Mouse (Mus musculus) spleen, postnatal 36 days (tissue): ENCODE data around the gene Lifr.

Experiments used
- DNase-seq, 2 experiments: peaks; one replicate each; pipeline ENCODE4 v3.0.0; 2022; ENCODE audit warnings: low spot score in 2 of 2, mixed read lengths in 1 of 2

Lifr gene

GRCm38 (mm10) chr15:7090211-7090765 lies at the start of gene Lifr:
Lifr (plus strand) TSS chr15:7090614.
- no peak for DNase-seq

DNA sequence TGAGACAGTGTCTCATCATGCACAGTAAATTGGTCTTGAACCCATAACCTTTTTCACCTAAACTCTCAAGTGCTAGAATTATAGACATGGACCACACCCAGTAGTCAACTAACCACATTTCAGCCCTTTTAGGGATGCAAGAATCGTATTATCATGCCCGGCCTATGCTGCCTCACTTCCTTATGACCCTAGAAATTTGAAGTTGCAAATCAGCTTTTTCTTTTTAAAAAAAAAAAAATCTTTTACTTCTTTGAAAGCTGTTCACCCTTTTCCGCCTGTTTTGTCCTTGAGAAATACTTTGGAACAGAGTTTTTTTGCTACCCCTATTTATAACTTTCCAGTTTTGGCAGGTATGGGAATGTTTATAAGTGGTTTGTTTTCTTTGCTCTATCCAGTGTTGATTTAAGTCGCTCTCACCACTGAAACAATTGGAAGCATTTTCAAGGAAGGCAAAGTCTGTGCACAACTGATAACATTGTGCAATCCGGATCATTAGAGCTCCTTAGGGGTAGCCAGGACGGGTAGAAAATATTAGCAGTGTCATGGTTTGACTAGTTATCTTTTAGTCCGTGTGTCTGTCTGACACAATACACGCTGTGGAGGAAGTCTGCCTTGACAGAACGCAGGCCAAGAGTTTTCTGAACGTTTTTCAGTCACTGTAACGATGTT lies 46.2 kb upstream of the Lifr start:
- no peak for DNase-seq

DNA sequence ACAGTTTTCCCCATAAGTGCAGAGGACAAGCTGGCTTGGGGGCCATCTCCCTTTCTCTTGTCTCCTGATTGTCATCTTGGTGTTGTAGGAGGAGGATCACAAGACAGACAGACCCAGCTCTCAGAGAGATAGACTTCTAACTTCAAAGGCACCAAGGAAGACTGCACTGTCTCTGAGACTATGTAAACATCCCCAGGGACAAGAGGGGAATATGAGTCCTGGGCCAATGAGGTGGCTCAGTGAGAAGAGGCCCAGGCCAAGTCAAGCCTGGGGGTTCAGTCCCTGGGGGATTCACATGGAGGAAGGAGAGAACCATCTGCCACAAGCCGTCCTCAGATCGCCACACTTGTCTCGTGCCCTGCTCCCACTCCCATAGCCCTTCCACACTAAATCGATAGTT lies 45.4 kb upstream of the Lifr start:
- DNase-seq, result no peak

- DNase-seq, result no peak
Observed at GRCm38 (mm10) chr15:7047931-7048330, 42.5 kb upstream of the Lifr start.

DNA sequence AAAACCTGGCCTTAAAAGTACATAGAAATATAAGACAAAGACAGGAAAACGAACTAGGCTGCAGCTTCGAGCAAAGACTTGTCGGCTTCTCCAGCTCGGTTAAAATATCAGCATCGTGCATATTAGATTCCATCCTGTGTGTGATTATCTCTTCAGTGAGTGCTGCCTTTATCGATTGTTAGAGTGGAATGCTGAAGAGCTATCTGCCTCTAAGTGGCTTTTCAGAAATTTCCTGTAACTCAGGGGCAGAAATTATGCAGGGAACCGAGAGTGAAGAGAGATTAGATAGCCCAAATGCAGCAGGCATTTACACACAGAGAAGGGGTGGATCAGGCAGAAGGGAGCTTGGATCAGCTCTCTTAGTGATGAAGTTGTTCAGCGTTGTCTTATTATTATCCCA lies 41.5 kb upstream of the Lifr start:
- no peak for DNase-seq

DNA sequence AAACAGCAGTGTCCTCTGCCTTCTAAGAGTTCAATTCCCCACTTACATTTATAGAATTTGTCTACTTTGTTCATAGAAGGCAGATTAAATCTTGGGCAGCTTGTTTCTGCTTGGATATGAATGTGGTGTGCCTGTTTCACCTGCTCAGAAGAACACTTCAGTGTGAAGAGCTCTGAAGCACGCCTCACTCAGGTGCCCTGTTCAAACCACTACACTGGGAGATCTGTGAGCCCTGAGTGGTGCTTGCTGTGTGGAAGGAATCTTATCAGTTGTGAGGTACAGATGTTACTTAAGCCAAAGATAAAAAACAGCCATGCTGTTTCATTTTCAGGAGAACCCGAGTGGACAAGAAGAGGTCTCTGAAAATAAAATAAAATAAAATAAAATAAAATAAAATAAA lies 38.7 kb upstream of the Lifr start:
- no peak for DNase-seq

DNA sequence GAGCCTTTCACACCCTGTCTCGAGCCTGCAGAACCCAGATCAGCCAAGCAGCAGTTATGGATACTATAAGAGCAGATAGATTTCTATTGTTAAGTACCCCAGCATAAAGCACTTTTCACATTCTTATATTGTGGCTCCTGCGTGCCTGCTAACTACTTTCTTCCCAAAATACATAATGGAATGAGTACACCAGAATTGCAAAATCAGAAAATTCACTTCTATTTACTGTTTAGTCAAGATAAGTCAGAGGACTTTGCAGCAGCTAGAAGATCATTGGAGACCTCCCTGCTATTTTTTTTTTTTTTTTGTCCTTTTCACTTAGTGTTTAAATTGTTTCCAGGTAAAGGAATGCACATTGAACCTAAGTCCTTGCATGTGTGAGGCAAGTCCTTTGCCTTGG lies 38.3 kb upstream of the Lifr start:
- DNase-seq, result no peak

GRCm38 (mm10) chr15:7056851-7057250 lies 33.6 kb upstream of the Lifr start:
- no peak for DNase-seq

DNA sequence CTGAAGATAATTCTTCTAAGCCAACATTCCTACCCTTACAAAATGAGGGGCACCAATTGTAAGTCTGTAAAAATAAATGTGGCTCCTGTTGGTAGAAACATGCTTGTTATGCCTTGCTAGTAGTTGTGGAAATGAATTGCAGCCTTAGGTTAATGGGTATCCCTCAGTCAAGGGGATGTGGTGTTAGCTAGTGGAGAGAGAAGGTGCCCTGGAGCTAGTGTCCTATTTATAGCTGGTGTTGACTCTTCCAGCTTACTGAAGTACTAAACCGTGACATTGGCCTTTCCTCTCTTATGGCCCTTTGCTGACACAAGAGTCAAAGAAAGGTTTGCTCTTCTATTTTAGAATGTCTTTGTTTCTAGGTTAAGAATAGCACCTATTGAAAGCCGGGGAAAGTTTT lies 29.9 kb upstream of the Lifr start:
- DNase-seq, result no peak

GRCm38 (mm10) chr15:7061995-7062697 lies 28.3 kb upstream of the Lifr start:
- DNase-seq, result no peak

DNA sequence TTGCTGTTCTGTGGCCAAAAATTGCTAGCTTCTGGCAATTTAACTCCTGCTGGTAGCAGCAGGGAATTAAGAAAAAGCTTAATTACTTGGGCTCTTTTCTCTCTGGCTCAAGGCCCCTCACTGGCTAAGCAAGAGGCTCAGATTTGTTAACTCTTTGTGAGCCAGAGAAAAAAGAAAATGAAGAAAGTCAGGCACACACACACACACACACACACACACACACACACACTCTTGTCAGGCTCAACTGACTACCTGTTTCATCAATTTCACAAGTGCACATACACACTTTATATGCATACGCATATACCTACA lies 27.8 kb upstream of the Lifr start:
- DNase-seq, result no peak

GRCm38 (mm10) chr15:7063521-7064240 lies 26.7 kb upstream of the Lifr start:
- no peak for DNase-seq

DNA sequence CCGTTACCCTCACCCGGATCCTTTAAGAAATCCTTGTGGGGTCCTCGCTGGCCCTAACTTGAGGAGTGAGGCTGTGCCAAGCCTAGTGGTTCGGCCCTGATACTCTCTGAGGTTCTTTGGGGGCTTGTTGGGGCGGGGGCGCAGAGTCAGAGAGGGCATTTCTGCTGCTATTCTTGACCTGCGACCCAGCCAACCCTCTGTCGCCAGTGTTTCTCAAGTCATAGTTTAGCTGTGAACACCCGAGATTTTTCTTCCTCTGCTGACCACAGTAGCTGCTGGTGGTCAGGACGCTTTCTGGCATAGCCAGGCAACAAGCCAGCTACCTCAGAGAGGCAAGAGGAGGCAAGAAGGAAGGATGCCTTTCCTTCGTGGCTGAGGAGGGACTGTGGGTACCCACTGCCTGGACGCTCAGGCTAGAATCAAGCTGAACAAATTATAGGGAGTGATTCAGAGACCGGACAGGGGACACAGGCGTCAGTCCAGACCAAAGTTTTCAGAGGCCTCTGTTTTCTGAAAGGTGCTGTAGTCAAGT lies 25.4 kb upstream of the Lifr start:
- no peak for DNase-seq

- DNase-seq, result no peak
Observed at GRCm38 (mm10) chr15:7065624-7066023, 24.8 kb upstream of the Lifr start.

DNA sequence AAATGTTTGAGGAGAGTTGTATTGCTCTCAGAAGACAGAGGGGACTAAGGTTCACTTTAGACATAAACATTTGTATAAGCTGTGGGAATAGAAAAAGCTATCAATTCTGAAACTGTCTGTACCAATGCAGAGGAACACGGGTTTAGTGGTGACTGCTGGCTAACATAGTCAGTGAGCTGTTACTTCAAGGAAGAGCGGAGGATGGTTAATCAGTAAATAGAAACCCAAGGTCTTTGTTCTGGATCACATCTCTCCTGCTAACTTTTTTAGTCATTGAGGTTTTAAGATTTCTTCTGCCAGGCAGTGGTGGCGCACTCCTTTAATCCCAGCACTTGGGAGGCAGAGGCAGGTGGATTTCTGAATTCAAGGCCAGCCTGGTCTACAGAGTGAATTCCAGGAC lies 23.7 kb upstream of the Lifr start:
- DNase-seq, result no peak

DNA sequence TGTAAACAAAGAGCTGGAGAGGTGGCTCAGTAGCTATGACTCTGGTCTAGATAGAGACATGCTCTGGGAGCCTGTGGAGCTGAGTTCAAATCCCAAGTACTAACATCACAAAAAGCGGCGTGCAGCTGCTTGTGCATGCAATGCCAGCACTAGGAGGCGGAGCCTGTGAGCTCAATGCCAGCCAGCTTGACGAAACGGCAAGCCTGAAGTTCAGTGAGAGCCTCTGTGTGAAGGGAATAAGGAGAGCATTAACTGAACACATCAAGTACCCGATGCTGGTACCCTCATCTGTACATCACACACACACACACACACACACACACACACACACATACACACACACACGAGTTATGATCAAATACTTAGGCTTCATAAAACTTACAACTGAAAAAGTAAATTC lies 21.0 kb upstream of the Lifr start:
- DNase-seq, result no peak

DNA sequence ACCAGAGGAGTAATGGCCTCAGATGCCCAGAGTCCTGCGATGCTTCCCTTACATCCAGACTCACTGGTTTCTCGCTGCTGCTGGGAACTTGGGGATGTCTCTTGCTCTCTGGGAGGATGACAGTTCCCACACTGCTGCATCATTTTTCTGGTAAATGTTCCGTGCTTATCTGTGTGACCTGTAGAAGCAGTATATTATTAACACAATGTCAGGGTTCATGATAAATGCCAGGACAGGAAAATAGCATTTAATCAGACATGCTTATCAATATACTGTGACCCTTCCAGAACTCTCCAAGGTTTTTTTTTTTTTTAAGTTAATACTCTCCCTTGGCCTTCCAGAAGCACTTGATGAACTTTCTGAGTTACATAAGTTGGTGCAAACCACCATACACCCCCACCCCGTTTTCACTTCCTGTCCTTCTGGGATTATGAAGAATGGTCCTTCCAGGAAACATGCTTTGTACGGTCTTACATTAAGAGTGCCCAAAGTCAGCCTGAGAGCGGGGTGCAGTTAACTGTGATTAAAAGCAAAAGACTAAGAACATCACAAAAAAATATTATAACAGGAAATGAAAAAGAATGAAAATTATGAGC lies 20.1 kb upstream of the Lifr start:
- DNase-seq, result no peak

DNA sequence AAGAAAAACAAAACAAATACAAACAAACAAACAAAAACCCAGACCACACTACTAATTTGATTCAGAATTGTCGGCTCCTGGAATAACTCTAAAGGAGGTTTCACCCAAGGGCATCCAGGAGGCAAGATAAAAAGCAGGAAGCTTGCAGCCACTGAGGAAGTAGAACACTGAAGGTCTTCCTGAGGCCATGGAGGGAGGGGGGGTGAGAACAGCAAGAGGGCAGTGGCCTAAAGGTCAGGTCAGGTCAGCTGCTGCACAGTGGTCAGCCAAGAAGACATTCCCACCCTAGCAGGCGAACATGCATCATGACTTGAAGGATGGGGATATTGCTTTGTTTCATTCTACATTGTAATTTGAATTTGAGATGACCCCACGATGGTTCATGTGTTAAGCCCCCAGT lies 17.1 kb upstream of the Lifr start:
- no peak for DNase-seq

- no peak for DNase-seq
Observed at GRCm38 (mm10) chr15:7075185-7075584, 15.2 kb upstream of the Lifr start.

GRCm38 (mm10) chr15:7078356-7078755 lies 12.1 kb upstream of the Lifr start:
- DNase-seq, result no peak

- DNase-seq, result no peak
Observed at GRCm38 (mm10) chr15:7079631-7080337, 10.6 kb upstream of the Lifr start.
